Mouse (Mus musculus) ES-E14 (cell line): ENCODE results near the gene Magi1. TPM values are rescaled to one million over a fixed set of nuclear protein-coding genes. Genes with fewer than 3 reads are reported as not detected.

Source experiments
- DNase-seq: peaks from one replicate; pipeline ENCODE4 v3.0.0-alpha.2; 2013; ENCODE audit warnings: low read depth, low spot score
- H3K27ac ChIP-seq: 2 replicates; pipeline ENCODE4 v1.5.1; 2012; ENCODE audit warnings: low read depth, mild to moderate bottlenecking, low read length, moderate library complexity, mixed read lengths; ENCODE audit not compliant: poor library complexity, insufficient read depth, severe bottlenecking
- H3K36me3 ChIP-seq: 2 replicates; pipeline ENCODE4 v1.6.1; 2012; ENCODE audit warnings: mild to moderate bottlenecking, low read length, moderate library complexity, mixed read lengths; ENCODE audit not compliant: control insufficient read depth, poor library complexity, insufficient read depth, severe bottlenecking
- H3K4me1 ChIP-seq, 2 experiments: fragments of 150-350 bp in 1 of 2; sonication (generic) in 1 of 2; 2 replicates each; pipeline ENCODE4 v1.6.1; 2012; ENCODE audit warnings: low read length in 2 of 2, mild to moderate bottlenecking in 1 of 2, mixed read lengths in 1 of 2; ENCODE audit not compliant: control insufficient read depth in 2 of 2, insufficient read depth in 2 of 2, poor library complexity in 1 of 2
- H3K4me3 ChIP-seq, 2 experiments: fragments of 150-350 bp in 1 of 2; sonication (generic) in 1 of 2; 2 replicates each; pipeline ENCODE4 v1.5.1; 2012; ENCODE audit warnings: low read length in 2 of 2, low read depth in 1 of 2, mild to moderate bottlenecking in 1 of 2, mixed read lengths in 1 of 2; ENCODE audit not compliant: insufficient read depth in 1 of 2, poor library complexity in 1 of 2, severe bottlenecking in 1 of 2
- H3K9ac ChIP-seq: 2 replicates; pipeline ENCODE4 v1.6.1; 2012; ENCODE audit warnings: low read depth, mild to moderate bottlenecking, low read length, mixed read lengths; ENCODE audit not compliant: poor library complexity, insufficient read depth, severe bottlenecking
- H3K9me3 ChIP-seq: fragments of 150-350 bp; sonication (generic); 2 replicates; pipeline ENCODE4 v1.6.1; 2012; ENCODE audit warnings: low read depth, mild to moderate bottlenecking, low read length; ENCODE audit not compliant: control insufficient read depth, insufficient read depth
- CHD2 ChIP-seq: IDR thresholded peaks from 2 replicates; pipeline ENCODE4 v1.6.1; 2014; ENCODE audit warnings: mild to moderate bottlenecking, low read depth, low read length, inconsistent platforms
- HCFC1 ChIP-seq: IDR thresholded peaks from 2 replicates; pipeline ENCODE4 v1.6.1; 2012; ENCODE audit warnings: low read length, inconsistent platforms, borderline replicate concordance; ENCODE audit not compliant: insufficient read depth
- MAFK ChIP-seq: IDR thresholded peaks from 2 replicates; pipeline ENCODE4 v1.6.1; 2014; ENCODE audit warnings: mild to moderate bottlenecking, low read depth, low read length, inconsistent platforms; ENCODE audit not compliant: insufficient read depth
- ZC3H11A ChIP-seq: IDR thresholded peaks from 2 replicates; pipeline ENCODE4 v1.6.1; 2012; ENCODE audit warnings: low read depth, mild to moderate bottlenecking, inconsistent platforms, low read length, borderline replicate concordance
- ZNF384 ChIP-seq: IDR thresholded peaks from 2 replicates; pipeline ENCODE4 v1.6.1; 2012; ENCODE audit warnings: low read depth, low read length, inconsistent platforms
- in situ Hi-C, 2 experiments: fragments of 600-800 bp; cut with MboI; formaldehyde crosslinking; loops; one replicate each; pipeline ENCODE4 v1.15.1; 2025; ENCODE audit warnings: low sequenced_read_pairs in 2 of 2, inconsistent platforms in 1 of 2; ENCODE audit not compliant: unreplicated experiment in 2 of 2
- total RNA-seq: library from RNA; depleted of rRNA; stranded (reverse); fragments of 300-350 nt; gene quantifications from 2 replicates; pipeline ENCODE4 v1.2.3, GENCODE M21; 2012

Magi1 gene
- total RNA-seq, 1 experiment, result 14.6 TPM

- Histone ChIP-seq H3K4me3 (no peak overlapping the region), H3K9ac (no peak overlapping the region), H3K9me3 (no peaks in the 10 kb centered on the region), H3K36me3 (no peaks in the 10 kb centered on the region), H3K4me1 (no peaks in the 10 kb centered on the region), H3K27ac (no peak overlapping the region)
- in situ Hi-C loops, result no loop called here
- no peak for DNase-seq
- no peak for TF ChIP-seq HCFC1
- no peak for TF ChIP-seq MAFK
- no peak for TF ChIP-seq ZC3H11A
- no peak for TF ChIP-seq CHD2
- no peak for TF ChIP-seq ZNF384
These were observed 214.3 kb downstream of the Magi1 start for GRCm38 (mm10) chr6:94069421-94069820.

GRCm38 (mm10) chr6:94067741-94068450, 215.8 kb downstream of the Magi1 start:
- no peak for DNase-seq
- TF ChIP-seq ZNF384 (no peak), CHD2 (no peak), HCFC1 (no peak), ZC3H11A (no peak), MAFK (no peak)
- Histone ChIP-seq H3K4me3 (no peak overlapping the region), H3K27ac (no peak overlapping the region), H3K36me3 (no peaks in the 10 kb centered on the region), H3K9me3 (no peaks in the 10 kb centered on the region), H3K9ac (no peak overlapping the region), H3K4me1 (no peaks in the 10 kb centered on the region)
- in situ Hi-C loops, result no loop called here

GRCm38 (mm10) chr6:94064832-94065231, 218.9 kb downstream of the Magi1 start:
- H3K9ac ChIP-seq, result no peak overlapping the region
- DNase-seq, result no peak
- no peak overlapping the region for H3K27ac ChIP-seq
- in situ Hi-C loops, result no loop called here
- TF ChIP-seq CHD2 (no peak), ZC3H11A (no peak), MAFK (no peak), ZNF384 (no peak), HCFC1 (no peak)
- no peaks in the 10 kb centered on the region for H3K9me3 ChIP-seq
- H3K4me3 ChIP-seq, result no peak overlapping the region
- no peaks in the 10 kb centered on the region for H3K36me3 ChIP-seq
- no peaks in the 10 kb centered on the region for H3K4me1 ChIP-seq

GRCm38 (mm10) chr6:94063542-94063941, 220.2 kb downstream of the Magi1 start:
- TF ChIP-seq HCFC1 (no peak), ZC3H11A (no peak), CHD2 (no peak)
- no peaks in the 10 kb centered on the region for H3K36me3 ChIP-seq
- H3K9me3 ChIP-seq, result no peaks in the 10 kb centered on the region
- no peak overlapping the region for H3K4me3 ChIP-seq
- peaks cover 0 to 1% of the 10 kb centered on the region in 2 experiments; a peak in 1 of 4 replicates for H3K4me1 ChIP-seq
- no peak overlapping the region for H3K9ac ChIP-seq
- in situ Hi-C loops, result no loop called here
- no peak overlapping the region for H3K27ac ChIP-seq
- no peak for DNase-seq
